Mouse (Mus musculus) cerebellum, adult 9-11 months (tissue): Measurements from ENCODE around the gene Mecom.
"Not testable (repeated sequence)": the region's sequence is repeated elsewhere in the genome, so short reads cannot be mapped to it uniquely, and the experiment has no call there.

Source experiments
- DNase-seq: peaks from one replicate; pipeline ENCODE4 v3.0.0; 2022

The Mecom gene

GRCm38 (mm10) chr3:30547908-30548307 is at the start of gene Mecom:
TSS of gene Mecom (minus strand) at chr3:30548008.
- DNase-seq = no peak

DNA sequence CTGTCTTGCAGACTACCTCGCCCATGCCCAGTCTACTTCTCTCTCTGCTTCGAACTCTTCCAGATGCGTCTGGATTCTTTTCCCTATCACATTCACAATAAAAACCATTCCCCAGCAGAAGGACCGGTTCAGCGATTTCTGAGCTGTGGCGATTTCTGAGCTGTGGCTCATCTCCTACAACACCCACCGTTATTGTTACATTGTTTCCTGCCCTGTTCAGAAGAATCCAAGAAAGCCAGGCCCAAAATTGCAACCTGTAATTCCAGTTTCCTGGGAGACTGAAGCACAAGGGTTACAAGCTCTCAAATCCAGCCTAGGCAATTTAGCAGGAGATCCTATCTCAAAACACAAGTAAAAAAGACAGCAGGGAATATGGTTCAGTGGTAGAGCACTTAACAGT is 49.5 kb upstream of the Mecom start:
- DNase-seq = no peak

- peak; percentile 70 for DNase-seq
Measured at GRCm38 (mm10) chr3:30595111-30595832, 47.5 kb upstream of the Mecom start.

DNA sequence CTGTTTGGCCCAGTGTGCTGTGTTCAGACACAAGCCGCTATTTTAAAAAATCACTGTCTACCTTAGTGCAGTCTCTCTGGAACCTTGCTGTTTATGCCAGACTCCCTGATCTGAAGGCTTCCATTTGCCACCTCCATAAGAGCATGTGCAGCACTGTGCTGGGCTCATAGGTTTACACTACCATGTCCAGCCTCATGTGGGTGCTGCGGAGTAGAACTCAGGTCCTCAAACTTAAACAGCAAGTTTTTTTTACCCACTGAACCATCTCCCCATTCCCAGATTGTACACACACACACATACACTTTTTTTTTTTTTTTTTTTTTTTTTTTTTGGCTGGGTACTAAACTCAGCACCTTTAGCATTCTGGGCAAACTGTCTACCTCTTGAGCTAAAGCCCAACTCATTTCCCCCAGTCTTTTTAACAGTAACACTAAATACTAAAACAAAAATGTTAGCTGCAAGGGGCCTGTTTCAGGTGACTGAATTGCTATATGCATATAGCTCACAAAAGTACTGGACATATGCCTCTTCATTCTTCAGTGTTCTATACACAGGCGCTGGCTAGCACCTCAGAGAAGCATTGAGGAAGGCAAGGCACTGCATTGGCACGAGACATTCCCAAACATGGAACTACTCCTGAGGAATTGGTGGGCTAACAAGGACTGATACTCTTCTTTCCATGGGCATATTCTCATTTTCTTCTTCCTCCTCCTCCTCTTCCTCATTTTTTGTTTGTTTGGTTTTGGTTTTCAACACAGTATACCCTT is 46.1 kb upstream of the Mecom start:
- no peak for DNase-seq

GRCm38 (mm10) chr3:30592418-30592853 is 44.6 kb upstream of the Mecom start:
- DNase-seq = peak; percentile 35

GRCm38 (mm10) chr3:30588865-30589264 is 41.1 kb upstream of the Mecom start:
- no peak for DNase-seq

- no peak for DNase-seq
Measured at GRCm38 (mm10) chr3:30573549-30573948, 25.7 kb upstream of the Mecom start.

DNA sequence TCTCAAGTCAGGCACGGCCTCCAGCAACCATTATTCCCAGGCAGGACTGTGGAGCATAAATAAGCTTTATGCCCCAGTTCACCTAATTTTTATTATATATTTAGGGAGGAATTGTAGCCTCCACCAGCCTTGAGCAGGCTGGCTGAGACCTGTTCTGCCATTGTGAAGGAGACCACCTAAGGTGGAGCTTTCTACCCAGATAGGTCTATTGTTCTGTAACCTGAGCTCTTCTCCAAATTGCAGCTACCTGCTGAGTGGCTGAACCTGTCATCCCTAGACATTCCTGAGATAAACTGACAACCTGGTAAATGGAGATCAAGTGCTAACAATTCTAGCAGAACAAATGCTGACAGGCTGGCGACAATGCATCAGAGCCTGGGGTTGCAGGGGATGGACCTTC is 18.5 kb upstream of the Mecom start:
- DNase-seq = not testable (repeated sequence)

DNA sequence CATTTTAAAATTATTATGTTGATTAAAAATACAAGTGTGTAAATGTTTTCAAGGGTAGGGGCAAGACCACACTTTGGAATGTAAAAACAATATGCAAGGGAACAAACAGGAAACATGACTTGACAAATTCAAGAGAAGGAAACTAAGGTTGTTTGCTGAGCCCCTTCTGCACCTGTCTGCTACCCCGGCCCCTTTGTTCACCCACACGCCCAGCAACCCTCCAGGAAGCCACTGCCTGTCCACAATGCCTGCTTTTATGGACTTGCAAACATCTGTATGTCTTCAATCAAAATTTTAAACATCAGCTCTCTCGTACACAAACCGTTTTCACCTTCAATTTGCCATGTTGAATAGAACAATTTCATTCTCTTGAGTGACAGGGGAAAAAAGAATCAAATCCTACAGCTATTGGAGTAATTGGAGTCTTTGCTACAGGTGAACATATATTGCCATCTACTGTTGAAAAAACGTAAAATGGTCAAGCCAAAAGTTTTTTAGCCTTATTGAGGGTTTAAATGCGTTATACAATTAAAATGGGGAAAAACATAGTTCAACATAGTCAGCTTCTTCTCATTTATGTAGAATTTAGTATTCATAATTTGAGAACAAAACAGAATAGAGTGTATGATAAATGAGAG is 13.0 kb upstream of the Mecom start:
- no peak for DNase-seq

DNA sequence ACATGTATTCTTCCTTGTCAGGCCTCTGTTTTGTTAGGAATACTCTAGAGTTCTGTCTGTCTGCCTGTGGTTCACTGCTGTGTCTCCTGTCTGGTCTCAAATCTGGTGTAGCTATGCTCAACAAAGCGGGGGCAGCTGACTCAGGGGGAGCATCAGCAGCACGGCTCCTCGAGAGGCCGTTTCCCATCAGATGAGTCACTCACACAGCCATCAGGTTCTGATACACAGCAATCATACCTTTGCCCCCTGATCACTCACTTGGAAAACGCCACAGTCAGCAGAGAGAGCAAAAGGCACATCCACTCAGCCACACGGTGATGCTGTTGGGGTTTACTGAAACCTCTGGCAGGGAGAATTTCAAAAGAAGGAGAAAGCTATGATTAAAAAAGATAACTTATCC is 5.9 kb upstream of the Mecom start:
- DNase-seq = no peak

- DNase-seq = no peak
Measured at GRCm38 (mm10) chr3:30550218-30550617, 2.4 kb upstream of the Mecom start.

- DNase-seq = no peak
Measured at GRCm38 (mm10) chr3:30548928-30549327, 1.1 kb upstream of the Mecom start.

- DNase-seq = peak; percentile 5
Measured at GRCm38 (mm10) chr3:30546831-30547369, 908 bp downstream of the Mecom start.

- no peak for DNase-seq
Measured at GRCm38 (mm10) chr3:30546366-30546765, 1.4 kb downstream of the Mecom start.

DNA sequence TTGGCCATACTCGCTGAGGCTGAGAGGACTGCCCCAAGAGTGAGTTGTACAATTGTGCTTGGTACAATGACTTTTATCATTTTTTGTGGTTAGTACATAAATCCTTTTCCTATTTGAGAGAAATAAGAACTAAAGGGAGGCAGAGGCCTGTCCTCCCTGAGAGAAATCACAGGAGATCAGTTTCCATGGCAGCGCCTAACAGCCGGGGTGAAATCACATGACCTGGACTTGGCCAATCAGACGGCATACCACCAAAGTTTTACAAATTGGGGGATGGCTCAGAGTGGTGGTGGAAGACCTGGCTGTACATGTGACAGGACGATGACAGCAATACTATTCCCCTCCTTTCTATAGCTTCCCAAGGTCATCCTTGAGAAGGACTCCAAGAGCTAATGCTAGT is 2.6 kb downstream of the Mecom start:
- no peak for DNase-seq

- DNase-seq = no peak
Measured at GRCm38 (mm10) chr3:30544305-30544704, 3.5 kb downstream of the Mecom start.

GRCm38 (mm10) chr3:30535821-30536220 is 12.0 kb downstream of the Mecom start:
- no peak for DNase-seq

GRCm38 (mm10) chr3:30520751-30521150 is 27.1 kb downstream of the Mecom start:
- not testable (repeated sequence) for DNase-seq

GRCm38 (mm10) chr3:30519425-30519824 is 28.4 kb downstream of the Mecom start:
- DNase-seq = no peak

GRCm38 (mm10) chr3:30515795-30516170 is 32.0 kb downstream of the Mecom start:
- DNase-seq = no peak

- peak; percentile 15 for DNase-seq
Measured at GRCm38 (mm10) chr3:30514901-30515794, 32.7 kb downstream of the Mecom start.

- no peak for DNase-seq
Measured at GRCm38 (mm10) chr3:30514051-30514754, 33.6 kb downstream of the Mecom start.
